ENCODE assay signal across 15 mouse cellular contexts in the genomic region with DNA sequence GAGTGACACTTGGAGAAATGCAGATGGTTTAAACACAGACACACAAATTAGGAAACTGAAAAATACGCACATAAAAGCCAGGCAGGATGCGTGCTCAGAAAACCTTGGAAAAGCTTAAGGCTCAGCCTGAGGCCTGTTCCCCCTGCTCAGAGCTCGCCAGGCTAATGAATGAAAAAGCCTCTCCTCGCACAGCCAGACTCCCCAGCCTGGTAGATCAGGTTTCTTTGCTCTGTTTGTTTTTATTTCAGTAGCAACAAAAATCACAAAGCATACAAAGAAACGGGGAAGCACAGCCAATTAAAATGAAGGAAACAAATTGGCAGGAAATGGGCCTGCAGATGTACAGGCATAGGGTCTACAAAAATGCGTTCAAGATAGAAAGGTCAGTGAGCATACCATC.
A peak's percentile ranks its signal among the peaks of the same experiment; 100 is the strongest.
DNase-seq lines count a peak whose midpoint lies in the region; ATAC-seq and TF ChIP-seq lines count a peak whose summit lies in the region.
"Had no signal": no experiment of that assay in that cellular context is flagged by ENCODE, and none has a peak within 500 bp of the region (broad histone marks: within the 10 kb centered on the region; RNA-seq: fewer than 3 reads in every experiment).

No protein-coding gene starts in this region.

- no peaks in the 10 kb centered on the region for H3K36me3 ChIP-seq in forebrain, embryonic 10.5 days (replicated peaks)
- no peaks in the 10 kb centered on the region for H3K36me3 ChIP-seq in forebrain, embryonic 12.5 days (replicated peaks)
- no peaks in the 10 kb centered on the region for H3K36me3 ChIP-seq in kidney, postnatal 0 days (ENCODE audit: insufficient read depth, low read length)
- no peaks in the 10 kb centered on the region for H3K36me3 ChIP-seq in limb, embryonic 10.5 days
- H3K36me3 ChIP-seq: limb, embryonic 15.5 days had no signal

- DNase-seq in forebrain, embryonic 10.5 days (ENCODE audit: extremely low spot score, low spot score) = peak; percentile 21
- peak; percentile 64 for DNase-seq in kidney, postnatal 0 days (ENCODE audit: low spot score)
- no peak for DNase-seq in kidney, postnatal 14 days
- peak; percentile 64 for DNase-seq in embryo, embryonic 10.5 days (ENCODE audit: low spot score)
- DNase-seq in limb, embryonic 10.5 days (ENCODE audit: low spot score) = peak; percentile 32
- DNase-seq in MN1 (ENCODE audit: low spot score) = no peak
- DNase-seq in cerebellum, postnatal 25 days = no peak
- DNase-seq: adrenal gland, postnatal 36 days; cerebellum, adult 11-12 months; heart, postnatal 36 days; kidney, adult 18-20 months; lung, adult 2 months had no signal

- TF ChIP-seq CTCF in kidney, postnatal 0 days (IDR thresholded peaks at IDR 0.05; ENCODE audit: low read depth) = no peak

- no peak overlapping the region for H3K27ac ChIP-seq in forebrain, embryonic 10.5 days
- H3K27ac ChIP-seq in forebrain, embryonic 12.5 days = no peak overlapping the region
- no peak overlapping the region for H3K27ac ChIP-seq in kidney, postnatal 0 days
- H3K27ac ChIP-seq in limb, embryonic 10.5 days = no peak overlapping the region; the same call in 1 of the 2 replicates
- H3K27ac ChIP-seq: limb, embryonic 15.5 days had no signal

- WGBS in forebrain, embryonic 10.5 days = 14% methylated on average over 6 of the region's 6 CpGs
- 6% methylated on average over 6 of the region's 6 CpGs for WGBS in forebrain, embryonic 12.5 days
- 12% methylated on average over 6 of the region's 6 CpGs for WGBS in kidney, postnatal 0 days
- 37% methylated on average over 6 of the region's 6 CpGs for WGBS in limb, embryonic 10.5 days

- H3K9me3 ChIP-seq in forebrain, embryonic 10.5 days = no peaks in the 10 kb centered on the region
- H3K9me3 ChIP-seq in forebrain, embryonic 12.5 days = no peaks in the 10 kb centered on the region
- no peaks in the 10 kb centered on the region for H3K9me3 ChIP-seq in kidney, postnatal 0 days (replicated peaks; ENCODE audit: low read length)
- H3K9me3 ChIP-seq in limb, embryonic 10.5 days (replicated peaks) = no peaks in the 10 kb centered on the region
- H3K9me3 ChIP-seq: limb, embryonic 15.5 days; megakaryocyte, embryonic 14.5 days had no signal

- no peaks in the 10 kb centered on the region for H3K27me3 ChIP-seq in forebrain, embryonic 10.5 days (ENCODE audit: poor library complexity, severe bottlenecking)
- no peaks in the 10 kb centered on the region for H3K27me3 ChIP-seq in forebrain, embryonic 12.5 days
- no peaks in the 10 kb centered on the region for H3K27me3 ChIP-seq in kidney, postnatal 0 days (ENCODE audit: insufficient read depth, low read length)
- no peaks in the 10 kb centered on the region for H3K27me3 ChIP-seq in limb, embryonic 10.5 days (ENCODE audit: low read depth, poor library complexity, severe bottlenecking)
- H3K27me3 ChIP-seq: limb, embryonic 15.5 days; megakaryocyte, embryonic 14.5 days had no signal

- no peak for ATAC-seq in forebrain, embryonic 12.5 days (ENCODE audit: low FRiP score)
- no peak; the same call in 1 of the 2 replicates for ATAC-seq in kidney, postnatal 0 days (replicated peaks; ENCODE audit: low FRiP score, low read depth)

- no peak overlapping the region for H3K4me2 ChIP-seq in forebrain, embryonic 12.5 days
- no peak overlapping the region for H3K4me2 ChIP-seq in kidney, postnatal 0 days (ENCODE audit: low read length)
- H3K4me2 ChIP-seq: limb, embryonic 15.5 days had no signal

- H3K4me1 ChIP-seq in forebrain, embryonic 10.5 days = peaks cover 9% of the 10 kb centered on the region
- no peaks in the 10 kb centered on the region for H3K4me1 ChIP-seq in forebrain, embryonic 12.5 days
- H3K4me1 ChIP-seq in kidney, postnatal 0 days (replicated peaks; ENCODE audit: insufficient read depth, low read length) = no peaks in the 10 kb centered on the region
- H3K4me1 ChIP-seq in limb, embryonic 10.5 days = 0 out of 2 replicates have a peak, but pooled peaks cover 3% of the 10 kb centered on the region
- H3K4me1 ChIP-seq: limb, embryonic 15.5 days had no signal

- no peak overlapping the region for H3K9ac ChIP-seq in forebrain, embryonic 12.5 days
- no peak overlapping the region for H3K9ac ChIP-seq in kidney, postnatal 0 days (ENCODE audit: low read depth, low read length)
- H3K9ac ChIP-seq: limb, embryonic 15.5 days had no signal

- no peak overlapping the region for H3K4me3 ChIP-seq in forebrain, embryonic 10.5 days
- H3K4me3 ChIP-seq in forebrain, embryonic 12.5 days (replicated peaks) = no peak overlapping the region
- H3K4me3 ChIP-seq in kidney, postnatal 0 days (replicated peaks; ENCODE audit: low read depth, low read length) = no peak overlapping the region
- H3K4me3 ChIP-seq in limb, embryonic 10.5 days = no peak overlapping the region
- H3K4me3 ChIP-seq: limb, embryonic 15.5 days; megakaryocyte, embryonic 14.5 days had no signal

Comparison
In these comparisons a context has a peak if more than half of its experiments do, and no peak if none do; other contexts are left out.
1. DNase-seq: peak in forebrain, embryonic 10.5 days (single experiment), kidney, postnatal 0 days (single experiment), embryo, embryonic 10.5 days (single experiment) and limb, embryonic 10.5 days (single experiment); none in kidney, postnatal 14 days (single experiment), MN1 (single experiment) and cerebellum, postnatal 25 days (0 of 2).